Mouse (Mus musculus) left cerebral cortex, postnatal 14 days (tissue): ENCODE measurements around the gene Tor2a. TPM values are rescaled to one million over a fixed set of nuclear protein-coding genes. Genes with fewer than 3 reads are reported as not detected.

Experiments
- DNase-seq, 2 experiments: peaks; one replicate each; pipeline ENCODE4 v3.0.0; 2021 to 2022; ENCODE audit warnings: low spot score in 2 of 2, mixed read lengths in 1 of 2
- intact Hi-C: fragments of 180-260 bp; cut with DNase I; formaldehyde crosslinking; loops from one replicate; pipeline ENCODE4 v1.15.1; 2025
- total RNA-seq, 2 experiments: library from RNA; stranded (reverse); gene quantifications; 2 replicates each; pipeline ENCODE4 v1.2.3; 2021

The Tor2a gene
- total RNA-seq, 2 experiments from 2014 or later, result 27.6 to 30.4 TPM

GRCm38 (mm10) chr2:32724832-32725790, 31.9 kb upstream of the Tor2a start:
- DNase-seq, result no peak
- intact Hi-C loops, result no loop called here

DNA sequence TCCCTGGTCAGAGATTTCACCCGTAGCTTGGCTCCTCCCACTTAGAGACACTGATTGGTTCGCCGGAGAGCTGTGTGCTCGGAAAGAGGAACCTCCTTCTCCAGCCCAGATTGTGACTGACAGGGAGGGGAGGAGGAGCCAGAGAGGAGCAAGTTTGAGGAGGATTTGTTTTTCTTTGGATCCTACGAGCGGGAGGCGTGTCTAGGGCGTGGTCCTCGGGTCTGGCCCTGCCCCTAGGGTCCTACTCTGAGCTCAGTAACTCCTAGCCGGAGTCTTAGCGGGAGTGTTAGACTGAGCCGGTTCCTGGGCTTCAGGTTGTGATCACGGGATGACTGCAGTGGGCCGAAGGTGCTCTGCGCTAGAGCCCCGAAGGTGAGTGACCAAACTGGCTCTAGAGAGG, 29.6 kb upstream of the Tor2a start:
- peak; percentile 84 to 89 for DNase-seq
- intact Hi-C loops, result no loop called here

DNA sequence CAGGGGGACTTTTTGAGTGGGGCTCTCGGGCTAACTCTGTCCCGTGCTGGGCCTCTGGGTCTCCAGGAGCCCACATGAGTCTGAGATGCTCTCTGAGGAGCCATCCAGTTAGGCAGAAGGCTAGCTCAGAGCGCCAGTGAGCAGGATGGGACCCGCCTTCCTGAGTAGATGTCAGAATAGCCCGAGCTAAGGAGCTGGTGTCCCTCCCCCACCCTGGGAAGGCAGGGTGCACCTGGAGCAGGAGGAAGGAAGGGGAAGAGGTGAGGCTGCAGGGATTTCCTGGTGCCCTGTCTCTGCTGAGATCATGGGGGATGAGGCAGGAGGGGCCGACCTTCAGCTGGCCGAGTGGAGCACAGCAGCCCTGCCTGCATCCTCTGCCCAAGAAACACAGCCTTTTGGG, 28.6 kb upstream of the Tor2a start:
- no peak for DNase-seq
- intact Hi-C loops, result no loop called here

GRCm38 (mm10) chr2:32729547-32729946, 27.5 kb upstream of the Tor2a start:
- intact Hi-C loops, result no loop called here

GRCm38 (mm10) chr2:32730854-32731253, 26.2 kb upstream of the Tor2a start:
- no peak for DNase-seq
- intact Hi-C loops, result no loop called here

More at GRCm38 (mm10) chr2:32729547-32729946, 27.5 kb upstream of the Tor2a start:
- DNase-seq, result no peak

DNA sequence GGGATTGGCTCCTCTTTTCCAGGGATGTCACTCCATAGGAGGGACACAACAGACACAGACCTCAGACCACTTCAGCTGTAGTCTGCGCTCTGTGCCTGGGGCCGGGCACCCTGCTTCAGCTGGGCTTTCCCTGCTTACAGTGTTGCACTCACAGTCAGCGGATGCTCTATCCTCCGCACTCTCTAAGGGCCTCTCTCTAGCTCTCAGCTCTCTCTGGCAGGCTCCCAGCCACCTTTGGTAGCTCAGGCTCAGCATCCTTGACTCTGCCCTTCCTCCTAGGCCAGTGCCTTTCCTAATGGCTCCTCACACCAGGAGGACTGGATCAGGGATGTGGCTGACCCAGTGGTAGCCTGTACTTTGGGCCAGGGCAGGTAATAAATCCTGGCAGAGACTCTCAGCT, 25.1 kb upstream of the Tor2a start:
- intact Hi-C loops, result no loop called here
- no peak for DNase-seq

DNA sequence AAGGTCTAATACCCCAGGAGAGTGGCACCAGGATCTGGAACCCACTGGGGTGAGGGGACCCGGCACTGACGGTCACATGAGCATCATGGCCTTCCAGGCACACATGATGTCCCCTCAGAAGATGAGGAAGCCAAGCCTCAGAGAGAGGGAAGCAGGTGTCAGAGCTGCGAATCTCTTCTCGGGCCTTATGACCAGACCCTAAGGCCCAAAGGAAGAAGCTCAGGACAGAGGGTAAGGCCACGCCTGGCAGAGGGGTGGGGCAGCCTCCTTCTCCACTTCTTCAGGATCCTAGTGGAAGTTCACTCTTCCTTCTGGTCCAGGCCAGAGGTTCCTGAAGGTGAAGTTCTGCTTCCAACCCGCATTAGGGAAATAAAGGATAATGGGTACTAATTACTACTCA, 24.3 kb upstream of the Tor2a start:
- intact Hi-C loops, result no loop called here
- no peak for DNase-seq

DNA sequence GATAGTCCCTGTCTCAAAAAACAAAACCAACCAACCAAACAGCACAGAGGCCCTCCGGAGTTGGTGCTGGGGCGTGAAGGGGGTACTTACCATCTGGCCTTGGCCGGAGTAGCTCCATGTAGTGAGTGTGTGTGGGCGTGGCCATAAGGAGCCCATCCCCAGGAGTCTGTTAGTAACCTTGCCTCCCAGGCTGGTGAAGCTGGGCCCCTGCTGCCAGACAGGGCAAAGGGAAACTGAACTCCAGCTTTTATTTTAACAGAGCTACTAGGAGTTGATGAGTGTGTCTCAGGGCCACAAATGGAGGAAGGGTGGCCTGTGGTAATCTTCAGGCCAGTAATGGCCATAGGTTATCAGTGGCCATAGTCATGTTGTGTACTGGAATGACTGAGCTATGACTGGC, 22.6 kb upstream of the Tor2a start:
- no peak for DNase-seq
- intact Hi-C loops, result no loop called here

DNA sequence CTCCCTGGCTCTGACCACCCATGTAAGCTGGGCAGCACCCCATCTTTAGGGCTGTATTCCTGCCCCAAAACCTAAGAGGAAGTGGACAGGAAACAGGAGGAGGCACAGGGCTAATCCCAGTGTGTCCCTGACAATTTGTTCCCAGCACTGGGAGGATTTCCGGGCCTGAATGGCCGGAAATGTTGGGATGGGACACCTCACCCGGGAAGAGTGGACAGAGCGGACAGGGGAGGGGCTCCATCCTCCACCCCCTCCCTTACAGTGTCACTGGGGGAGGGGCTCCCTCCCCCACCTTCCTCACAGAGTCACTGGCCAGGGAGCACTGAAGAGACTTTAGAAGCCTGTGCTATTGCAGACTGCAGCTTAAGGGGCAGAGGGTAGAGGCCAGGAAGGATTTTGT, 22.1 kb upstream of the Tor2a start:
- DNase-seq, result no peak
- intact Hi-C loops, result no loop called here

DNA sequence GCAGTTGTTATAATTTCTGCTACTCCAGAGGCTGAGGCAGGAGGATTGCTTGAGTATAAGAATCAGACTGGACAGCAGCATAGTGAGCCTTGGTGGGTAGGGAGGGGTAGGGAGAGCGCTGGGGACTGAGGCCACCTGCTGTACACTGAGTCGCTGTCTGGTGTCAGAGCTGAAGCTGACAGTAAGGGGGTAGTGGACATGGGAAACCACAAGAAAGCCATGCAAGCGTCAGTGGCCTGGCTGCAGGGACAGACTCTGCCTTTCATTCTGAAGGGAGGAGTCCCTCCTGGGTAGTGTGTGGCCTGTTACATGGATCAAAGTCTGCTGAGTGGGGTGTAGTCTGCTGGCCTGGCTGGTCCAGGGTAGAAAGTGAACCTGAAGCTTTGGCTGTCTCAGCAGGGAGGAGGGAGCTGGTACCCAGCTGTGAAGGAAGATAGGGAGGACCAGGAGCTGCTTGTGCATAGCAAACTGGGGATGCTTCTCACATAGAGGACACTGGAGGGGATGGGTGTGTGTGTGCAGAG, 20.7 kb upstream of the Tor2a start:
- intact Hi-C loops, result no loop called here
- no peak for DNase-seq

DNA sequence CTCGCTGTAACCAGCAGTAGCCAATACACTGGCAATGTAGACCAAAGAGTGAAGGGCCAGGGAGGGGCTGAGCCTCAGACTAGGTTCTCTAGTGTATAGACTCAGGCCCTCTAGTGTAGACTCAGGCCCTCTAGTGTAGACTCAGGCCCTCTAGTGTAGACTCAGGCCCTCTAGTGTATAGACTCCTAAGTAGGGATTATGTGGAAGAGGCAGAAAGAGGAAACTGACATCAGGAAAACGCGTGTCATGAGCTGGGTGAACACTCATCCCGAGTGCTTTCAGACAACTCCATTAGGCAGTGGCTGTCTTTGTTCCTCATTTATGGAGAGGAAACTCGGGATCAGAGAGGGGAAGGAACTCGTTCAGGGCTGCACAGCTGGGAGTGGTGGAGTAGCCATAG, 20.0 kb upstream of the Tor2a start:
- intact Hi-C loops, result no loop called here

DNA sequence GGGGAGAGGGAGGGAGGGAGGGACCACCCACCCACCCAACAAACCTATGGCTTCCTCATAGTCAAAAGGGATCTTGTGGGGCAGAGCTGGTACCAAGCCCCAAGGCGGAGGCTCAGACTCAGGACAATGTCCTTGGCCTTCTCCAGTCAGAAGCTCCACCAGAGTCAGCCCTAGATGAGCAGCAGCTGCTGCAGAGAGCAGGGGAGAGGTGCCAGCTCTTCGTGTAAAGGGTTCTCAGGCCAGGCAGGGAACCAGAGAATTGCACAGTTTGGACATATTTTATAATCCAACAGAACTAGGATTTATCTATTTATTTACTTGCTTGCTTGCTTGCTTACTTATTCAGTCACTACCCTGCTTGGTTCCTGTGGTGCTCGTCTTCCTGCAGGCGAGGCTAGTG, 17.7 kb upstream of the Tor2a start:
- intact Hi-C loops, result no loop called here
- no peak for DNase-seq

More for the DNA sequence above, 20.0 kb upstream of the Tor2a start:
- no peak for DNase-seq

- no peak for DNase-seq
- intact Hi-C loops, result no loop called here
Observed at GRCm38 (mm10) chr2:32740916-32741272, 16.1 kb upstream of the Tor2a start, which contains the start of gene 6330409D20Rik. TSS of gene 6330409D20Rik (minus strand) at chr2:32741016.

GRCm38 (mm10) chr2:32741273-32742172, 15.5 kb upstream of the Tor2a start:
- peak in 1 of 2 experiments; percentile 66 for DNase-seq
- intact Hi-C loops, result no loop called here

GRCm38 (mm10) chr2:32742173-32742531, 14.9 kb upstream of the Tor2a start:
- DNase-seq, result peak; percentile 88 to 89
- intact Hi-C loops, result no loop called here

GRCm38 (mm10) chr2:32744272-32744982, 12.6 kb upstream of the Tor2a start:
- intact Hi-C loops, result no loop called here

GRCm38 (mm10) chr2:32749082-32749481, 8.0 kb upstream of the Tor2a start:
- intact Hi-C loops, result no loop called here
- DNase-seq, result no peak

More at GRCm38 (mm10) chr2:32744272-32744982, 12.6 kb upstream of the Tor2a start:
- no peak for DNase-seq

GRCm38 (mm10) chr2:32750199-32750598, 6.8 kb upstream of the Tor2a start:
- intact Hi-C loops, result no loop called here
- DNase-seq, result no peak

GRCm38 (mm10) chr2:32750887-32751664, 6.0 kb upstream of the Tor2a start:
- intact Hi-C loops, result no loop called here
- DNase-seq, result no peak
